Mouse (Mus musculus): ENCODE data around the gene Stxbp1. TPM values are rescaled to one million over a fixed set of nuclear protein-coding genes. Genes with fewer than 3 reads are reported as not detected.

Stxbp1 gene
- polyA plus RNA-seq, 1 experiment from 2014 or later: 127 TPM

GRCm38 (mm10) chr2:32756674-32757055 is 90.4 kb downstream of the Stxbp1 start:
- Histone ChIP-seq H3K4me2 (ENCODE audit: low read length) (0 out of 2 replicates have a peak overlapping the region, but pooled peaks have one; percentile 4), H3K36me3 (ENCODE audit: control insufficient read depth, insufficient read depth, low read length) (peaks cover 48% of the 10 kb centered on the region), H3K4me3 (ENCODE audit: low read depth, low read length) (no peak overlapping the region), H3K27ac (ENCODE audit: low read depth, low read length) (no peak overlapping the region), H3K9ac (ENCODE audit: low read length) (no peak overlapping the region), H3K9me3 (replicated peaks; ENCODE audit: control insufficient read depth, low read length) (no peaks in the 10 kb centered on the region), H3K27me3 (replicated peaks; ENCODE audit: control insufficient read depth, insufficient read depth, low read length) (no peaks in the 10 kb centered on the region), H3K4me1 (ENCODE audit: control insufficient read depth, insufficient read depth, low read length) (0 out of 2 replicates have a peak, but pooled peaks cover 9% of the 10 kb centered on the region)
- ATAC-seq (peak; percentile 51), DNase-seq (ENCODE audit: low spot score) (no peak)
- 28% methylated on average over 6 of the region's 6 CpGs for WGBS

GRCm38 (mm10) chr2:32752181-32752580 is 94.9 kb downstream of the Stxbp1 start:
- WGBS: 65% methylated on average over 10 of the region's 10 CpGs
- no peaks in the 10 kb centered on the region for H3K9me3 ChIP-seq (replicated peaks; ENCODE audit: control insufficient read depth, low read length)
- H3K4me1 ChIP-seq (ENCODE audit: control insufficient read depth, insufficient read depth, low read length): 0 out of 2 replicates have a peak, but pooled peaks cover 12% of the 10 kb centered on the region
- H3K4me3 ChIP-seq (ENCODE audit: low read depth, low read length): no peak overlapping the region
- H3K27ac ChIP-seq (ENCODE audit: low read depth, low read length): no peak overlapping the region
- DNase-seq (ENCODE audit: low spot score): no peak
- H3K4me2 ChIP-seq (ENCODE audit: low read length): no peak overlapping the region
- no peaks in the 10 kb centered on the region for H3K27me3 ChIP-seq (replicated peaks; ENCODE audit: control insufficient read depth, insufficient read depth, low read length)
- H3K36me3 ChIP-seq (ENCODE audit: control insufficient read depth, insufficient read depth, low read length): peaks cover 59% of the 10 kb centered on the region
- no peak overlapping the region for H3K9ac ChIP-seq (ENCODE audit: low read length)
- no peak for ATAC-seq

- WGBS: 18% methylated on average over 8 of the region's 10 CpGs
- Histone ChIP-seq H3K27me3 (replicated peaks; ENCODE audit: control insufficient read depth, insufficient read depth, low read length) (no peaks in the 10 kb centered on the region), H3K27ac (ENCODE audit: low read depth, low read length) (no peak overlapping the region), H3K4me1 (ENCODE audit: control insufficient read depth, insufficient read depth, low read length) (0 out of 2 replicates have a peak, but pooled peaks cover 12% of the 10 kb centered on the region), H3K9me3 (replicated peaks; ENCODE audit: control insufficient read depth, low read length) (no peaks in the 10 kb centered on the region), H3K9ac (ENCODE audit: low read length) (peak overlapping the region; percentile 46), H3K36me3 (ENCODE audit: control insufficient read depth, insufficient read depth, low read length) (peaks cover 64% of the 10 kb centered on the region), H3K4me2 (ENCODE audit: low read length) (peak overlapping the region; percentile 48), H3K4me3 (ENCODE audit: low read depth, low read length) (peak overlapping the region; percentile 16)
- DNase-seq (ENCODE audit: low spot score) (no peak), ATAC-seq (no peak)
Measured at GRCm38 (mm10) chr2:32751665-32752033, 95.4 kb downstream of the Stxbp1 start.

GRCm38 (mm10) chr2:32750887-32751664 is 96.0 kb downstream of the Stxbp1 start:
- H3K4me3 ChIP-seq (ENCODE audit: low read depth, low read length): peak overlapping the region; percentile 16
- ATAC-seq: peak; percentile 81
- H3K36me3 ChIP-seq (ENCODE audit: control insufficient read depth, insufficient read depth, low read length): peaks cover 68% of the 10 kb centered on the region
- no peaks in the 10 kb centered on the region for H3K9me3 ChIP-seq (replicated peaks; ENCODE audit: control insufficient read depth, low read length)
- H3K27ac ChIP-seq (ENCODE audit: low read depth, low read length): no peak overlapping the region; the same call in 1 of the 2 replicates
- H3K27me3 ChIP-seq (replicated peaks; ENCODE audit: control insufficient read depth, insufficient read depth, low read length): no peaks in the 10 kb centered on the region
- H3K4me1 ChIP-seq (ENCODE audit: control insufficient read depth, insufficient read depth, low read length): 0 out of 2 replicates have a peak, but pooled peaks cover 12% of the 10 kb centered on the region
- peak; percentile 65 for DNase-seq (ENCODE audit: low spot score)
- H3K9ac ChIP-seq (ENCODE audit: low read length): peak overlapping the region; percentile 46
- peak overlapping the region; percentile 48 for H3K4me2 ChIP-seq (ENCODE audit: low read length)
- 2% methylated on average over 31 of the region's 31 CpGs for whole genome bisulfite sequencing

GRCm38 (mm10) chr2:32750199-32750598 is 96.8 kb downstream of the Stxbp1 start:
- peaks cover 77% of the 10 kb centered on the region for H3K36me3 ChIP-seq (ENCODE audit: control insufficient read depth, insufficient read depth, low read length)
- WGBS: 78% methylated on average over 7 of the region's 7 CpGs
- H3K4me3 ChIP-seq (ENCODE audit: low read depth, low read length): no peak overlapping the region
- ATAC-seq: no peak
- no peak overlapping the region for H3K4me2 ChIP-seq (ENCODE audit: low read length)
- no peak overlapping the region for H3K27ac ChIP-seq (ENCODE audit: low read depth, low read length)
- H3K9ac ChIP-seq (ENCODE audit: low read length): no peak overlapping the region
- H3K4me1 ChIP-seq (ENCODE audit: control insufficient read depth, insufficient read depth, low read length): 0 out of 2 replicates have a peak, but pooled peaks cover 12% of the 10 kb centered on the region
- H3K27me3 ChIP-seq (replicated peaks; ENCODE audit: control insufficient read depth, insufficient read depth, low read length): no peaks in the 10 kb centered on the region
- H3K9me3 ChIP-seq (replicated peaks; ENCODE audit: control insufficient read depth, low read length): no peaks in the 10 kb centered on the region
- DNase-seq (ENCODE audit: low spot score): no peak

GRCm38 (mm10) chr2:32749082-32749481 is 98.0 kb downstream of the Stxbp1 start:
- Histone ChIP-seq H3K27me3 (replicated peaks; ENCODE audit: control insufficient read depth, insufficient read depth, low read length) (no peaks in the 10 kb centered on the region), H3K9ac (ENCODE audit: low read length) (no peak overlapping the region), H3K9me3 (replicated peaks; ENCODE audit: control insufficient read depth, low read length) (no peaks in the 10 kb centered on the region), H3K36me3 (ENCODE audit: control insufficient read depth, insufficient read depth, low read length) (peaks cover 72% of the 10 kb centered on the region), H3K4me3 (ENCODE audit: low read depth, low read length) (no peak overlapping the region), H3K4me2 (ENCODE audit: low read length) (no peak overlapping the region), H3K4me1 (ENCODE audit: control insufficient read depth, insufficient read depth, low read length) (0 out of 2 replicates have a peak, but pooled peaks cover 12% of the 10 kb centered on the region), H3K27ac (ENCODE audit: low read depth, low read length) (no peak overlapping the region)
- 87% methylated on average over 16 of the region's 16 CpGs for WGBS
- DNase-seq (ENCODE audit: low spot score) (no peak), ATAC-seq (no peak)

GRCm38 (mm10) chr2:32744272-32744982 is 102.6 kb downstream of the Stxbp1 start:
- no peaks in the 10 kb centered on the region for H3K9me3 ChIP-seq (replicated peaks; ENCODE audit: control insufficient read depth, low read length)
- 72% methylated on average over 15 of the region's 15 CpGs for WGBS
- H3K4me3 ChIP-seq (ENCODE audit: low read depth, low read length): no peak overlapping the region
- DNase-seq (ENCODE audit: low spot score) (no peak), ATAC-seq (no peak)
- H3K27ac ChIP-seq (ENCODE audit: low read depth, low read length): no peak overlapping the region
- H3K36me3 ChIP-seq (ENCODE audit: control insufficient read depth, insufficient read depth, low read length): peaks cover 43% of the 10 kb centered on the region
- H3K4me1 ChIP-seq (ENCODE audit: control insufficient read depth, insufficient read depth, low read length): no peaks in the 10 kb centered on the region
- H3K4me2 ChIP-seq (ENCODE audit: low read length): no peak overlapping the region
- H3K9ac ChIP-seq (ENCODE audit: low read length): no peak overlapping the region
- H3K27me3 ChIP-seq (replicated peaks; ENCODE audit: control insufficient read depth, insufficient read depth, low read length): no peaks in the 10 kb centered on the region

- Histone ChIP-seq H3K4me2 (ENCODE audit: low read length) (peak overlapping the region; percentile 97), H3K27me3 (replicated peaks; ENCODE audit: control insufficient read depth, insufficient read depth, low read length) (no peaks in the 10 kb centered on the region), H3K9me3 (replicated peaks; ENCODE audit: control insufficient read depth, low read length) (no peaks in the 10 kb centered on the region), H3K4me1 (ENCODE audit: control insufficient read depth, insufficient read depth, low read length) (no peaks in the 10 kb centered on the region), H3K36me3 (ENCODE audit: control insufficient read depth, insufficient read depth, low read length) (peaks cover 24% of the 10 kb centered on the region), H3K9ac (ENCODE audit: low read length) (peak overlapping the region; percentile 84), H3K27ac (ENCODE audit: low read depth, low read length) (peak overlapping the region; percentile 80), H3K4me3 (ENCODE audit: low read depth, low read length) (peak overlapping the region; percentile 79)
- peak; percentile 94 for DNase-seq (ENCODE audit: low spot score)
- WGBS: 0% methylated on average over 18 of the region's 18 CpGs
- peak; percentile 94 for ATAC-seq
Measured at GRCm38 (mm10) chr2:32742173-32742531, 104.9 kb downstream of the Stxbp1 start.
